Mouse (Mus musculus): ENCODE data around the gene Zfr.
"Not testable (repeated sequence)": the region's sequence is repeated elsewhere in the genome, so short reads cannot be mapped to it uniquely, and the experiment has no call there.

Gene Zfr

DNA sequence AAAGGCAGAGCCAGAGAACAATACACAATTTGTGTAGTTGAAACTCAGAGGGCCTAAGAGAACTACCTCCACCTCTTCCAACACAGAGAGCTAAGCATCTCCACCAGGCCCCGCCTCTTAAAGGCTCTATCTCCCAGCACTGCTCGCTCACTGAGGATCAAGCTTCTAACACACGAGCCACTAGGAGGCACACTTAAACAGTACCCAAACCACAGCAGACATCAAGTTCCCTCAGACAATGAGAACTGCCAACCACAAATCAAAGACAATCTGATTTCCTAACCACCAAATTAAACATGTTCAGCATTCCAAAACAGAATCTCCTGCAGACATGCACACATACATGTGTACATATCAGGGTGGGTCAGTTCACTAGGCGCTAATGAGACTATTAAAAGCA is 9.4 kb upstream of the Zfr start:
- no peak for DNase-seq

DNA sequence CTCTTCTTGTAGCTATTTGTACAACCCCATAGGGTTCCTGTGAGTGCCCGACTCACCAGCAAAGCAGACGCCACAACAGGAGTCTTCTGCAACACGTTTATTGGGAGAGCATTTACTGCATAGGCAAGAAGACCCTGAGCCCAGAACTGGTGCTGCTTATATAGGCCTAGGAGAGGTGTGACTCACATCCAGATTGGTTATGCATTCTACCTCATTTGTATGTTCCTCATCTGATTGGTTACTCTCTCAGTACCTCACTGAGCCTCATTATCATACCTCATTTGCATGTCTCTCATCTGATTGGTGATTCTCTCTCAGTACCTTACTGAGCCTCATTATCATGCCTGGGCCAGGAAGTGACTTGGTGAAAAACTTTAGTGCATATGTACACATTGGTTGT is 8.7 kb upstream of the Zfr start:
- not testable (repeated sequence) for DNase-seq

DNA sequence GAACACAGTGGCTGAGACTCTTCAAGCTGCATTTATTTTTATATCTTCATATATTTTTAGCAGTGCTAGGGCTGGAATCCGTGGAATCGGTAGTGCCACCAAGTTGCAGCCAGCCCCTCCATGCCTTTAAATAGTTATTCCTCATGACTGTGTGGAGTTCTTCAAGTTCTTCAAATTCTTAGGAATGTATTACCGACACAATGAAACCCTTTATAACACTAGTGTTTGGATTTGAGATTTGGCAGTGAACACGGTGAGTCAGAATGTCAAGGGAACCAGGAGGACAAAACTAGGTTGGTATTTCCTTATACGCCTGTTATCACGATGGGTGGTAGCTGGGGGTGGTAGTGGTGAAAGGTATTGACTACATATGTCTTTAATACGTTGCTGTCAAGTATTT is 6.4 kb upstream of the Zfr start:
- DNase-seq = no peak

DNA sequence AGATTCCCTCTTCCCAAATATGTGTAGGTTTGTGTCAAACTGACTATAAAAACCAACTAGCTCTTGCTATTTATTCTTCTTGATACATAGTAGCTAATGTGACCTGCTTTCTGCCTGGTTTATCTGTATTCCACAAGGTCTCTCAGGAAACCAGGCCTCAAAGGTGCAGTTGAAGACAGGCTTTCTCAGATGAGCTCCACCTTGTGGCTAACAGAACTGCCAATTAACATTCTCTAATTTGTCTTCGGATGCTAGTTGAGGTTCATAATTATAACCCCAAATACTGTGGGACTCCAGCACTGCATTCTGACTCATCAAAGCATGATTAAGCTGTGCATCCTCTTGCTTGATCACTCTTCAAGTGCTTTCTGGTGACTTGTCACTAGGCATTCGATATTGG is 4.2 kb upstream of the Zfr start:
- DNase-seq = peak; percentile 38

DNA sequence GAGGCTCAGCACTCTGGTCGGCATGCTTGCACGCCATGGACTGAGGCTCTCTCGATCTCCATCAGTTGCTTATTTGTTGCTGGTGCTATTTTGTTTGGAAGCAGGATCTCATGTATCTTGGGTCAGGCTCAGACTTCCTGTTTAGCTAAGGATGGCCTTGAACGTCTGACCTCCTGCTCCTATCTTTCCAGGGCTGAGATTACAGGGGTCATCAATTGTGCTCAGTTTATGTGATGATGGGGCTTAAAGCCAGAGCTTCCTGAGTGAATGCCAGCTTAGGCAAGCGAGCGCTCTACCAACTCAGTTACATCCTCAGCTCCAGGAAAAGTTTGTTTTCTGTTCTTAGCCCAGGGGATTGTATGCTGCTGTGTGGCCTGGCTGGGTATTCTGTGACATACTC is 3.1 kb upstream of the Zfr start:
- no peak for DNase-seq

DNA sequence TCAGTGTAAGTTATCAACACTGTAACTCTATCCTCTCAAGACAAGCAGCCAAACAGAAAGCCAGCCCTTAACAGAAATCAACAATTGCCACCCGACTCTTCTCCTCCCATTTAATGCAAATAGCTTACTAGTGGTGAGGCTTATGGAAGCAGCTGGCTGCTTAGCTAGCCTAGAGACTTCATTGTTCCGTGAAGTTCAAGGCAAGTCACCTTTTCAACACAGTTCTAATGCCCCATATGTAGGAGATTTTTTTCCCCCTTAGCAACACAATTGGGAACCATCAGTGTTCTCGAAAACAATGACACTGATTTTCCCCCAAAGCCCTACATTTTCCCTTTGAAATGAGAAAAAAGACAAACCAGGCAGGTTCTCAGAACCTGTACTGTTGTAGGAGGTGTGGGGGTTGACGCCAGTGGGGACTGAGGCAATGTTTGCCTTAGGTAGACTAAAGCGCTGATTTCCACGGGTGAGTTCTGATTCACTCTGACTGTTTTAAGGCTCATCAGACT is 1.9 kb upstream of the Zfr start:
- no peak for DNase-seq

DNA sequence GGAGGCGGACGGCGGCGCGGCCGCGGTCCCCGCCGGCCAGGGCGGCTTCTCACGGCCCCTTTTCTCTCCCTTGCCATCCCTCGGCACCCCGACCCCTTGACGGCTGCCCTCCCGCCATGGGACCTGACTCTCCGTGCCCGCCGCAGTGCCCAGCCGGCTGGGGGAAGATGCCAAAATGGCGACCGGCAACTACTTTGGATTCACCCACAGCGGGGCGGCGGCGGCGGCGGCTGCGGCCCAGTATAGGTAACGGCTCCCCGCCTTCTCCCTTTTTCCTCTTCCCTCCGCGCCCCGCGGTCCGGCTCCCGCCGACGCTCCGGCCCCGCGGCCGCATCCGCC is 431 bp downstream of the Zfr start:
- DNase-seq = peak; percentile 64

DNA sequence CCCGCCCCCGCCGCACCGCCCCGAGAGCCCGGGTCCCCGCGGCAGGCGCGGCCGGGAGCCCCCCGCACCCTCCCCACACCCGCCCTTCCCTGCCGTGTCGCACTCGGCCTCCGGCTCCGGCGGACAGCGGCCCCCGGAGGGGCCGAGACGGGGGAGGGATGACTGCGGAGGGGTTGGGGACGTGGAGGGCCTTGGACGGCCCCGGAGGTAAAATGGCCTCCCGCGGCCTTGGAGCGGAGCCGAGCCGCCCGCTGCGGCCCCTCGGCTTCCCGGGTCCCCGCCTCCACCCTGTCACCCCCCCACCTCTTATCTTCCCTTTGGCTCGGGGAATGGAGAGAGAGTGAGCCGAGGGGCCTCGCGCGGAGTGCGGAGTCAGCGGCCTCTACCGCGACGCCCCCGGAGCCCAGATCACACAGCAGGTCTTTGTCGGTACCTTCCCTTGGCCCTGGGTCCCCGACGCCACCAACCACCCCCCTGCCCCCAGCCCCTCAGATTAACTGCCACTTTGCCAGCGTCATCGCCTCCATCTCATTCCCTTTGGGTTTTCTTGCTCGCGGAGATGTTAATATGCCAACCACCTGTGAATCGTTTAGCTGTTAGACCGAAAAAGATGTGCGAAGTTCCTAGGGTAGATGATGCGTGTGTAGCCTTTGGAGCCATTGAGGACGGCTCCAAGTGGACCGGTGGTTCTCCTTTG is 949 bp downstream of the Zfr start:
- peak; percentile 85 for DNase-seq

DNA sequence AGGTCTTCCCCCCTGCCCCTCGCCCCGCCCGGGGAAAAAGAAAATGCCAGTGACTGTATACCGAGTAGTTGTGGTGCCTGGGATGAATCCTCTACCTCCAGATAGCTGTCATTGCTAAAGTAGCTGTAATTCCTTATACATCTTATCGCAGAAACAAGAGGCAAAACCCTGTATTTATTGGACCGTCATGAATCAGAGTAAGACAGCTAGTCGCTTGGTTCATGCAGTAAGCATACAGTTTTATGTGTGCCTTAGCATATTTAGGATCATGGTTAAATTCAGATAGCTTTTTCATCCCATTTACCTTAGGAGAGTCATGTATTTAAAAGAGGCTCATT is 1.5 kb downstream of the Zfr start:
- no peak for DNase-seq

DNA sequence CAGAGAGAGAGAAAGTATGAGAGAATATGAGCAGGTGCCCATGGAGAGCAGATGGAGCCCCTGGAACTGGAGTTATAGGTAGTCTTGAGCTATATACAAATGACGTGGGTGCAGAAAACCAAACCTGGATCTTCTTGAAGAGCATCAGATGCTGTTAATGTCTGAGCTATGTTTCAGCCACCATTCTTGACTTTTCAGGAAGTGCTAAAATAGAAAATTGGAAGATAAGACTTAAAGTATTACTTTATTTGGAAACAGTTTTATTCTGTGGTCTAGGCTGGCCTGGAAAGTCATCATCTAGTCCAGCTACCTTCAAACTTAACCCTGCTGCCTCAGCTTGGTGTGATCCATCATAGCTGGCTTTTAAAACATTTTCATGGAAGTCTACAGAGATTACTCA is 7.3 kb downstream of the Zfr start:
- DNase-seq = no peak

DNA sequence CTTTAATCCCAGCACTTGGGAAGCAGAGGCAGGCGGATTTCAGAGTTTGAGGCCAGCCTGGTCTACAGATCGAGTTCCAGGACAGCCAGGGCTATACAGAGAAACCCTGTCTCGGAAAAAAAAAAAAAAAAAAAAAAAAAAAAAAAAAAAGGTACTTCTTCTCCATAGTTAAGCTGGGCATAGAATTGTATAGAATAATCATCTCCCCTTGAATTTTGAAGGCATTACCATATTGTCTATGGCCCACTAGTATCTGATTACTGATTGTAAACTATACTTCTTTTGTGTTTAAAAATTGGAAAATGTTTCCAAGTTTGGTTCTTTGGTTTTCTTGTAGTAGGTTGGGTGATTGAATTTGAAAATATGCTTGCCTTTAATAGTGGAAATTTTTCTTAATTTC is 13.2 kb downstream of the Zfr start:
- not testable (repeated sequence) for DNase-seq

DNA sequence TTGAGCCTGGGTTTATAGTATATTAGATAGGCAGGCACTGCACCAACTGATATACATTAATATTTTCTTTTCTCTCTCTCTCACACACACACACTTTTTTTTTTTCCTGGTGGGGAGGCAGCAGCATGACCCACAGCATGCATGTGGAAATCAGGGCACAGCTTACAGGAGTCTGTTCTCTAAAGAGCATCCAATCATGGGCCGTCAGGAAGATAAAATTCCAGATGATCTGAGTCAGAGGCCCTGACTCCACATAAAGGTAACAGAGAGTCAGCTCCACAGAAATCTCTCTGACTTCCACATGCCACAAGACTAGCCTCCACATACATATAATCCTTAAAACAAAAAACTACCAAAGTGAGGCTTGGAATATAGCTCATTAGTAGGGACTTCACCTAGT is 16.9 kb downstream of the Zfr start:
- no peak for DNase-seq

DNA sequence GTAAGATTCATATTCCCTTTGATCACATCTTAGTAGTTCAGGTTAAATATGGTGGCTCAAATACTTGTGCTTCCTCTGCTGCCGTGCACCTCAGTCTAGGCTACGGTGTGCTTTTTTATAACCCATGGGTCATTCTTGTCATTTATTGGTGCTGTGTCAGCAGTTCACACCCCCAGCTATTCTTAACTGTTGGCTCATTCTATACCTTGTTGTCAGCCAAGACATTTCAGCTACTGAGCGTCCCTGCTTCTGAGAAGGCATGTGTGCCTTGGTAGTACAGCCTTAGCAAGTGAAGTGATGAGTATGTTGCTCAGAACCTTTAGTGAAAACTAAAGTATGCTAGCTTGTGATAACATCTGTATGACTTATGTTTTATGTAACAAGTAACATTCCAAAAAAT is 17.7 kb downstream of the Zfr start:
- DNase-seq = no peak

DNA sequence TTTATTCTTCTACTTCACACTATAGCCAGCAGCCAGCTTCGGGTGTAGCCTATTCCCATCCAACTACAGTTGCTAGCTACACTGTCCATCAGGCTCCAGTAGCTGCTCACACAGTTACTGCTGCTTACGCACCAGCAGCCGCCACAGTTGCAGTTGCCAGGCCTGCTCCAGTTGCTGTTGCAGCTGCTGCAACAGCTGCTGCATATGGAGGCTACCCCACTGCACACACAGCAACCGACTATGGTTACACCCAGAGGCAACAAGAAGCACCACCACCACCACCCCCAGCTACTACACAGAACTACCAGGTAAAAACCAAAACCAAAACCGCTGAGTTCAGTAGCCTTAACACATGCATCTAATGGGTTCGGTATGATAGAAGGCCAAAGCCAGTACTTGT is 18.7 kb downstream of the Zfr start:
- peak; percentile 6 for DNase-seq

DNA sequence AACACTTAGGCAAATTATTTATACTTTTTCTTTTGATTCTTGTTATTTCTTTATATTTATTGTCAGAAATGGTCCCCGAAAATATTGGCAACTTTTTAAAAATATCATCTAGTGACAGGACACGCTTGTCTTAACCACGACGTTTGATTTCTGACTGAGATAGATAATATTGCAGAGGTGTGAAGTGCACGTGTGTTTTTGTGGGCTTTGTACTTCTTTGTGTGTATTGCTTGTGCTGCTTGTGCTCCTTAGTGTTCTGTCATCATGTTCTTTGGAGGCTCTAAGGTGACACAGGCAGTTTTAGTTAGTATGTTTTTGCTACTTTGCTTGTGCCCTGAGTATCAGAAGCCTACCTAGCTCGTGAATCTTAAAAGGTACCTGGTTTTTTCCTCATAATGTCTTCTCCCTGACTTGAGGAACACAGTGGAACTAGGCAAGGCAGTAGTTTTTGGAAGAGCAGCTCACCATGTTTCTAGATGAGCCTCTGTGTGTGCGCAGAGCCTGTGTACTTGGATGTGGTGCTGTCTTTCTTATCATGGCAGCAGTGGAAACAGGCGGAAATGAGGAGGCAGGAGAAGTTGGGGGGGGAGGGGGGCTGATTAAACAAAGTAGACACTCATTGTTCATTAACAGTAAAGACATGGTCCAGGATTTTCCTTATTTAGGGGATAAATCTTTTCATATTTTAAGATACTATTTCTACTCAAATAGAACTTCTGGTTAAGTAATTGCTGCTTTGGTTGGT is 23.5 kb downstream of the Zfr start:
- no peak for DNase-seq

DNA sequence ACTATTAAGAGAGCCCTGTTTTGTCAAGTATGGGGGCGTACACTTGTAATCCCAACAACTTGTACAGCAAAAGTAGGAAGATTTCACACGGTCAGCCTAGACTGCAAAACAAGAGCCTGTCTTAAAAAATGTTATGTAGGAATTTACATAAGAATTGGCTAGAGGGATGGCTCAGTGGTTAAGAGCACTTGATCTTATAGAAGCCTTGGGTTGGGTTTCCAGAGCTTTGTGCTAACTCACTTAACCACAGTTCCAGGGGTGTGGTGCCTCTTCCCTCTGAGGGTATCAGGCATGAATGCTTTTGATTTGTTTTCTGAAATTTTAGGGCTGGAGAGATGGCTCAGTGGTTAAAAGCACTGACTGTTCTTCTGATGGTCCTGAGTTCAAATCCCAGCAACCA is 29.8 kb downstream of the Zfr start:
- no peak for DNase-seq

DNA sequence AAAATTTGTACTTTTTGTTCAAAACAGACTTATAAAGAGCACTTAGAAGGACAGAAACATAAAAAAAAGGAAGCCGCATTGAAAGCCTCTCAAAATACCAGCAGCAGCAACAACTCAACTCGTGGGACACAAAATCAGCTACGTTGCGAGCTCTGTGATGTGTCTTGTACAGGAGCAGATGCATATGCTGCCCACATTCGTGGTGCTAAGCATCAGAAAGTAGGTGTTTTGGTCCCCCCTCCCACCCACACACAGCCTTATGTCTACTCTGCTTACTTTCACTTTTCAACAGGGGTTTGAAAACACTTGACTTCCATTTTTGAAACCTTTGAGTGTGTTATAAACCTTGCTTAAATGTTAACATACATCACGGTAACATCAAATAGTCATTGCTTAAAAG is 31.9 kb downstream of the Zfr start:
- no peak for DNase-seq

DNA sequence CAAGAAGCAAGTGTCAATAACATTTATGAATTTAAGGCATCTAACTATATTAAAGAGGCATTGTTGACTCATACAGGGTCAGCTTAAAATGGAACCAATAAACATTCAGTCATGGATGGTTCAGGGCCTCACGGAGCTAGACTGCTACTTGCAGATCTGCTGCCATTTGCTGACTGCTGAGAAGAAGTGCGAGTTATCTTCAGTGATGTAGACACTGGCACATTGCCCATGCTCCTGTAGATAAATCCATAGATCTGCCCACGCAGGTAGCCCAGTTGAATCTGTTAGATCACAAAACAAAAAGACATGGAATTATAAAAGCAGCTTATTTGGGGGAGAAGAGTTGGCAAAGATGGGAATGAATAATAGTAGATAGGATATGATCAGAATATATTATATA is 36.1 kb downstream of the Zfr start:
- DNase-seq = no peak

DNA sequence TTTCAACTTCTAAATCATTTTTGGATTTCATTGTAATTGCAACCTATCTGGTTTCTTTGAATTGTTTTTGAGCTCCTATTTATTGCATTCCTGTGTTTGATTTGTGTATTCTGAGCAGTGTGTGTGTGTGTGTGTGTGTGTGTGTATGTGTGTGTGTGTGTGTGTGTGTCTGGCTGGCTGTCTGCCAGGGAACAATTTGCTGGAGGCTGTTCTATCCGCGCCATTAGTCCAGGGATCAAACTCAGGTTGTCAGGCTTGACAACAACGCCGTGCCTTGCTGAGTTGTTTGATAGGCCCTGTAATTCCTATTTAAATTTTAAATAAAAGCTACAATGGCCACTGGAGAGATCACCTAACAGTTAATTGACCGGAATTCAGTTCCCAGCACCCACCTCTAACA is 60.5 kb downstream of the Zfr start:
- DNase-seq = peak; percentile 41

DNA sequence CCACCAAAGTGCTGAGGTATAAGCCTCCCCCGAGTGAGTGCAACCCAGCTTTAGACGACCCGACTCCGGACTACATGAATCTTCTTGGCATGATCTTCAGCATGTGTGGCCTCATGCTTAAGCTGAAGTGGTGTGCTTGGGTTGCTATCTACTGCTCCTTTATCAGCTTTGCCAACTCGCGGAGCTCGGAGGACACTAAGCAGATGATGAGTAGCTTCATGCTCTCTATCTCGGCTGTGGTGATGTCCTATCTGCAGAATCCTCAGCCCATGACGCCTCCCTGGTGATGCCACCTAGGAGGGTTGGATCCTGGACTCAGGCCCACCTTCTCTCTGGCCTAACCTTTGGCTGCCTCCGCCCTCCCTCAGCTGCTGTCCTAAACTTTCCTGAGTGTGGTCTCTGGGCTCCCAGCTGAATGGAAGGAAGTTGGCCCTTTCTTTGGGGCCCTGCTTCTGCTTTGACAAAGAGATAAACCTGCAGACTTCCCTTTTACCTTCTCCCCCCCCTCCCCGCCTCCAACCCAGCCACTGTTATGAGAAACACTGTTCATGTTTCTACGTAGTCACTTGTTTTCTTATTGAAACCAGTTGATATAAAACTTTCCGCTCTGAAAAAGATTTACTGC is 63.7 kb downstream of the Zfr start:
- not testable (repeated sequence) for DNase-seq

DNA sequence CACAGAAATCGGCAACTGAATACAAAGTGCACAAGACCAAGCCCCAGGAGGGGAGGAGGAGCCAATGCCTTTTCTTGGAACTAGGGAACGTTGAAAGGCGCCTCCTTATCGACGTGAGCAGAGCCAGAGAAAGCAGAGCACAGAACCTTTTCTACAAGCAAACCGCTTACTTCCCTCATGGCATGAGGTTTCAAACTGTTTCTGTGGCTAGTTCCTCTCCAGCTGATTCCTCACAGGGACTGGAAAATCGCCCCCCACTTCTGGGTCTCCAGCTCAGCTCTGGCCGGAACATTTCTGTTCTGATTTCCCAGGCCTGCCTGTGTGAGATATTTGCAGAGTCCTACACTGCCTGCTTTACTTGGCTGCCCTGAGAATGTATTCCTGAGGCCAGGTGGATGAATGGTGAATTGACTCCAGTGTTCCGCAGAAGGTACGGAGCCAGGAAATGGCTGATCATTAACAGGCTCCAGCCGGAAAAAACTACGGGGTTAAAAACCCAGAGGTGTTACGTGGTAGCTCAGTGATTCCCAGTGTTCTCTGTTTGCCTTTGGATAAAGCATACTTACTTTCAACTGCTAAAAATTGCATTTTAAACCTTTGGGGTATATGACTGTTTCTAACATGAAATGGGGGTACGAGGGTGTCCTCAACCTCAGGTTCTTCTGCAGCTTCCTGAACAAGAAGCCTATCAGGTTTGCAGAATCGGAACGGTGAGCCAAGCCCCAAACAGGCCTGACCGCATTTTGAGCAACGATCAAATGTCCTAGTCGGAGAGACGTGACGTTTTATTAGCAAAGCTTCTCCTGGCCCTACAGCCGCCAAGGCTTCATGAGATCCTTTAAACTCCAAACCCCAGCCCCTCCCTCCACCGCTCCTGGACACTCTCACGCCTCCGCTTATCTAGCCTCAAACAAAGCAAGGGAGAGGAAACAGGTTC is 76.5 kb downstream of the Zfr start:
- DNase-seq = no peak

DNA sequence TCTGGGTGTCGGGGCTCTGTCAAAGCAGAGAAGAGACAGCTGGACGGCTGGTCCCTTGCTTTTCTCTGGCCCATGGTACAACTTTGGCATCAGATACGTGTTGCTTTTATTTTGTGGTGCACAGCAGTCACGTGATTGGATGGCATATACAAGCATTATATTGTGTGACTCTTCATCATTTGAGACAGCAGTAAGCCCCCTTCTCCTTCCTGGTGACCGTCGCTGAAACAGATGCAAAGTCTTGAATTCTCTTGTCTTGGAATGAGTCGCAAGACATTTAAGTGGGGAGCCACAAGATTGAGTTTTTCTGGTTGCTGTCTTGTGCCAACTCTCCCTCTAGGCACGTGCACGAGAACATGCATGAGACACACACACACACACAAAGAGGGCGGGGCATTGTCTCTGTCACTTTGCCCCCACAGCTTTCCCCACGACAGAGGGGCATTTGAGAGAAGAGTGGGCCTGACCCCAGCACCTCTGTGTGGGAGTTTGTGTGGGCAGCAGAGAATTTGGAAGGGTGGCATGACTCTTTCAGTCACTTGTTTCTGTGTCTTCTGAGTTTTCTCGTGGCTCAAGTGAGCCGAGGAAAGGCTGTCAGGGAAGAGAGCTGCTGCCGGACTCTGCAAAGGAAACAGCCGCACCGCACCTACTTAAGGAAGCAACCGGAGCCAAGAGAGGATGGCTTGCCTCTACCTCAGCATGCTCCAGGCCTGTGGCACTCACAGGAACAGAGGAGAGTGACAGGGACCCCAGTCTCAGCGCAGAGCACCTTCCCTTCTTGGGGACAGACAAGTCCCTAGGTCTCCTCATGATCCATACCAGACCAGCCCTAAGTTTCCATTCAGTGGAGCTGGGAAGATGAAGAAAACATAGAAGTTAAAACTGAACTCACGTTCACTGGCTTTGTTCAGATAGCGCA is 77.4 kb downstream of the Zfr start:
- DNase-seq = no peak

Data from retina, postnatal 1 day (tissue).